Mouse (Mus musculus) lung, embryonic 16.5 days (tissue): ENCODE results near the gene Tulp3. TPM values are rescaled to one million over a fixed set of nuclear protein-coding genes. Genes with fewer than 3 reads are reported as not detected.
"Not testable (repeated sequence)": the region's sequence is repeated elsewhere in the genome, so short reads cannot be mapped to it uniquely, and the experiment has no call there.

Source experiments
- ATAC-seq: fragments of 200-750 bp; cut with Nextera tagmentation; 2 replicates; pipeline ENCODE4 v1.8.0; 2017; ENCODE audit warnings: low read depth, mild to moderate bottlenecking, moderate library complexity
- H3K27ac ChIP-seq: fragments of 300-500 bp; sonication (generic); 2 replicates; pipeline ENCODE4 v1.5.1; 2014; ENCODE audit warnings: mild to moderate bottlenecking, control low read depth, low read length
- H3K27me3 ChIP-seq: fragments of 300-500 bp; sonication (generic); 2 replicates; pipeline ENCODE4 v1.6.1; 2014; ENCODE audit warnings: low read depth, low read length, mixed read lengths; ENCODE audit not compliant: control insufficient read depth, insufficient read depth
- H3K36me3 ChIP-seq: fragments of 300-500 bp; sonication (generic); 2 replicates; pipeline ENCODE4 v1.6.1; 2014; ENCODE audit warnings: low read length; ENCODE audit not compliant: control insufficient read depth, insufficient read depth
- H3K4me1 ChIP-seq: fragments of 300-500 bp; sonication (generic); replicated peaks from 2 replicates; pipeline ENCODE4 v1.6.1; 2014; ENCODE audit warnings: low read length, mixed read lengths; ENCODE audit not compliant: control insufficient read depth, insufficient read depth
- H3K4me2 ChIP-seq: fragments of 300-500 bp; sonication (generic); 2 replicates; pipeline ENCODE4 v1.6.1; 2014; ENCODE audit warnings: low read depth, low read length, control low read depth
- H3K4me3 ChIP-seq: fragments of 300-500 bp; sonication (generic); 2 replicates; pipeline ENCODE4 v1.5.1; 2014; ENCODE audit warnings: mild to moderate bottlenecking, low read length, control low read depth
- H3K9ac ChIP-seq: fragments of 300-500 bp; sonication (generic); 2 replicates; pipeline ENCODE4 v1.6.1; 2014; ENCODE audit warnings: low read length, control low read depth
- H3K9me3 ChIP-seq: fragments of 300-500 bp; sonication (generic); 2 replicates; pipeline ENCODE4 v1.6.1; 2016; ENCODE audit warnings: low read length; ENCODE audit not compliant: control insufficient read depth
- WGBS: fragments of 180-500 bp; shearing (Covaris S2); extraction: QIAGEN DNeasy Blood & Tissue Kit; methylation state at CpG from one replicate; pipeline ENCODE4 v1.1.7; 2014; 5-methylcytosine and 5-hydroxymethylcytosine counted together
- polyA plus RNA-seq: library from polyadenylated mRNA; unstranded; fragments of >200 nt; fragmentation: Nextera tagmentation; extraction: Ambion mirVana; gene quantifications from 2 replicates; pipeline ENCODE4 v1.2.1, GENCODE M21; 2015

The Tulp3 gene
- polyA plus RNA-seq, 1 experiment from 2014 or later: 19.3 TPM

GRCm38 (mm10) chr6:128381254-128381653 is 25.6 kb upstream of the Tulp3 start:
- H3K4me3 ChIP-seq: no peak overlapping the region
- WGBS: 57% methylated on average over 3 of the region's 3 CpGs
- no peak for ATAC-seq

GRCm38 (mm10) chr6:128380594-128381167 is 25.0 kb upstream of the Tulp3 start:
- WGBS: 48% methylated on average over 1 of the region's 1 CpGs
- not testable (repeated sequence) for H3K4me3 ChIP-seq, ATAC-seq

More at GRCm38 (mm10) chr6:128381254-128381653, 25.6 kb upstream of the Tulp3 start:
- H3K9me3 ChIP-seq: no peaks in the 10 kb centered on the region
- H3K36me3 ChIP-seq: peaks cover 10% of the 10 kb centered on the region
- H3K27me3 ChIP-seq: no peaks in the 10 kb centered on the region
- H3K9ac ChIP-seq: no peak overlapping the region
- no peak overlapping the region for H3K4me2 ChIP-seq
- no peaks in the 10 kb centered on the region for H3K4me1 ChIP-seq
- no peak overlapping the region for H3K27ac ChIP-seq

DNA sequence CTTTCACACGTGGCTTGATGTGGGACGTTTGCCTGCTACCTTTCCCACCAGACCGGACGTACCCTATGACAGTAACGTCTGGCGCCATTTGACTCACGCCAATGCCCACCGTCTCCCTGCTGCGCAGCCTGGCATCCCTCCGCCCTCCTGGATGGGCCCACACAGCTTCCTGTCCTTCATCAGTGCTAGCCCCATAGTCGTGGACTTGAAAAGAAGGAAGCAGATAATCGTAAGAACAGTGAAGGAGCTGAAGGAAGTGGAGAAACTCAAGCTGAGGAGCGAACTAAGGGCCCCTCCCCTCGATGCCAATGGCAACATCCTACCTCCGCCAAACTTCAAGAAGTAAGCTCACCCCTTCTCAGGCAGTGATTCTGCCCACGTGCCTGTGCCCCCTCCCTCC is 24.0 kb upstream of the Tulp3 start:
- 81% methylated on average over 16 of the region's 16 CpGs for WGBS
- H3K27ac ChIP-seq: no peak overlapping the region
- no peak for ATAC-seq

More at GRCm38 (mm10) chr6:128380594-128381167, 25.0 kb upstream of the Tulp3 start:
- not testable (repeated sequence) for H3K4me1 ChIP-seq, H3K27me3 ChIP-seq, H3K27ac ChIP-seq, H3K4me2 ChIP-seq, H3K9me3 ChIP-seq, H3K9ac ChIP-seq
- peaks cover 10% of the 10 kb centered on the region for H3K36me3 ChIP-seq

DNA sequence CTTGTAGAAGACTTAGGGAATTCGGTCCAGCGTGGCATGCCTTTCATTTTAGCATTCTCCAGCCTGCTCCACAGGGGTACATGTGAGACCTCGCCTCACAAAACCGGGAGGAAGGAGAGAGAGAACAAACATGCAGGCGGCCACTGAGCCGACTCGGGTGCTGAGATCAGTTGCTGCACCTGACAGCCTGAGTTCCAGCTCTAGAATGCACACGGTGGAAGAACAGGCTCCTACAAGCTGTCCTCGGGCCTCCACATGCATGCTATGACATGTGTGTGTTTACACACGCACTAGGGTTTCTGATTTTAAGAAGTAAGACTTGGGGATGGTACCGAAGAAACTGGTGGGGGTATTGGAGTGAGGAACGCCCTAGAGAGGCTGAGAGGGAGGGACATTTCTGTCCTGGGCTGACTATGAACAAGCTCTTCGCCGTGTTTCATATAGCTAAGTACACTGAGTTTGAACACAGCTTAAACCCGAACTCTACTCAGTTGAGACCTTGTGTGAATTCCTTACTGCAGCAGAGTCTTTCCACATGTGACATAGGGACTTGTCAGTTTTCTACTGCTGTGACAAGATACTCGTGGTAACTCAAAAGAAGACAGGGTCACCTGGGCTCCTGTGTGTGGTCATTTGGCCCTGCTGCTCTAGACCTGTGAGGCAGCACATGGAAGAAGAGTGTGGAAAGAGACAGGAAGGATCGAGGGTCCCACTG is 20.9 kb upstream of the Tulp3 start:
- WGBS: 84% methylated on average over 17 of the region's 17 CpGs
- Histone ChIP-seq H3K9me3 (no peaks in the 10 kb centered on the region), H3K4me1 (no peaks in the 10 kb centered on the region), H3K36me3 (peaks cover 44% of the 10 kb centered on the region), H3K9ac (no peak overlapping the region), H3K27ac (no peak overlapping the region), H3K4me2 (no peak overlapping the region), H3K27me3 (no peaks in the 10 kb centered on the region), H3K4me3 (no peak overlapping the region)
- ATAC-seq: no peak

More for the DNA sequence above, 24.0 kb upstream of the Tulp3 start:
- no peak overlapping the region for H3K4me3 ChIP-seq
- H3K9ac ChIP-seq: no peak overlapping the region
- H3K4me2 ChIP-seq: no peak overlapping the region
- H3K27me3 ChIP-seq: no peaks in the 10 kb centered on the region
- H3K4me1 ChIP-seq: no peaks in the 10 kb centered on the region
- H3K9me3 ChIP-seq: no peaks in the 10 kb centered on the region
- H3K36me3 ChIP-seq: peaks cover 16% of the 10 kb centered on the region

DNA sequence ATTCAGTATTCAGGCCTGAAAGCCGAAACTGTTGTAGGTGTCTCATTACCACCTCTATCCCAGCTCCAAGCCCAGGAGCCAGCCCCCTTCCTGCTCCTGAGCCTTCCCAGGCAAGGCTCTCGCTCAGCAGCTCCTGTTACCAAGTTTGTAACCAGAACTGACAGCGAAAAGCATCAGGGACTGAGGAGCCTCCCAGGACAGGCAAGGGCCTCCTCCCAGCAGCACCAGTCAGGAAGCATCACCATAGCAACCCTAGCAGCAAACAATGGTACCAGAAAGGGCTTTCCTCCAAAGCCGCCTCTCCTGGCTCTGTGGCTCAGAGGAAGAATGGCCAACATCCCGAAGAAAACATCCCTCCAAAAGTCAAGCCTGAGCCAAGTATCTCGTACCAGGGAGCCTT is 19.5 kb upstream of the Tulp3 start, which contains the start of the genes Tex52 and Gm44596:
Gene Tex52, plus strand, starts transcription at position 265 of the 400 bp plus-strand sequence.
Gene Gm44596, plus strand, starts transcription at position 312 of the 400 bp plus-strand sequence.
- WGBS: 55% methylated on average over 6 of the region's 6 CpGs
- Histone ChIP-seq H3K9me3 (no peaks in the 10 kb centered on the region), H3K36me3 (peaks cover 57% of the 10 kb centered on the region), H3K27me3 (no peaks in the 10 kb centered on the region), H3K4me2 (no peak within 1 kb of the TSS), H3K27ac (no peak within 1 kb of the TSS), H3K4me3 (no peak within 1 kb of the TSS), H3K9ac (no peak within 1 kb of the TSS), H3K4me1 (no peaks in the 10 kb centered on the region)
- ATAC-seq: peak; percentile 57

DNA sequence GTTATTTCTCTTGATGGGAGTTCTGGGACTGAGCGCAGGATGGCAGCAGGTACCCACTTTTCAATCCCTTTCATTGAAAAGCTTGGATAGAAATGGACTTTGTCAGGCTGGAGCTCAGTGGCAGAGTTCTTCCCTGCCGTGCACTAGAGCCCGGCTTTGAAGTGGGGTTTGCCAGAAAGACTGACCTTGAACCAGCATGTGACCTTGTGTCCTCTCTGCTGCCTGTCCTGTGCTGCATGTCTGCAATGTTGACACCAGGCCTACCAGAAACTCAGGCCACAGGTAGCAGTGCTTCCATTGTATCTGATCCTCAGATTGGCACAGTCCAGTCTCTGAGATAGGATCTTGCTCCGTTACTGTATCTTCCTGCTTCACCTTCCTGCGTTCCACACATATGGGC is 14.4 kb upstream of the Tulp3 start:
- WGBS: 88% methylated on average over 5 of the region's 5 CpGs
- Histone ChIP-seq H3K4me1 (no peaks in the 10 kb centered on the region), H3K4me2 (no peak overlapping the region), H3K36me3 (peaks cover 71% of the 10 kb centered on the region), H3K9me3 (no peaks in the 10 kb centered on the region), H3K27me3 (no peaks in the 10 kb centered on the region), H3K4me3 (no peak overlapping the region), H3K9ac (no peak overlapping the region), H3K27ac (no peak overlapping the region)
- ATAC-seq: no peak

GRCm38 (mm10) chr6:128366466-128366865 is 10.8 kb upstream of the Tulp3 start:
- Histone ChIP-seq H3K9ac (no peak overlapping the region), H3K4me3 (no peak overlapping the region), H3K27ac (no peak overlapping the region), H3K4me2 (no peak overlapping the region), H3K9me3 (no peaks in the 10 kb centered on the region), H3K4me1 (peaks cover 8% of the 10 kb centered on the region), H3K36me3 (peaks cover 38% of the 10 kb centered on the region), H3K27me3 (no peaks in the 10 kb centered on the region)
- 82% methylated on average over 5 of the region's 5 CpGs for WGBS
- ATAC-seq: no peak

DNA sequence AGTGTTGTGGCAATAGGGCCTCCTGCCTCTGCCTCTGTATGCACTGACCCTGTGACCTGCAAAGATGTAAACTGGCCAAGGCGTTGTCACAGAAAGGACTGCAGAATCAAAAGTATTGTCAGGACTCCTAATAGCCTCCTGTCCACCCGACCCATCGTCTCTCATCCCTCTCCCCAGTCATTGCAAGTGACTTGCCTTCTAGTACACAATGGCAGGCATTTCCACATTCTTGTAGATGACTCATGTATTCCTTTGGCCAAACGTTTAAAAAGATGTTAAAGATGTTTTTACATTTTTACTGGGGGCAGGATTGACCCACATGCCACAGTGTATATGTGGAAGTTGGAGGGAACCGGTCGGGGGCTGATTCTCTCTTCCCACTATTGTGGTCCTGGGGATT is 9.1 kb upstream of the Tulp3 start:
- Histone ChIP-seq H3K36me3 (peaks cover 22% of the 10 kb centered on the region), H3K9ac (no peak overlapping the region), H3K9me3 (no peaks in the 10 kb centered on the region), H3K4me3 (no peak overlapping the region), H3K4me1 (peaks cover 16% of the 10 kb centered on the region), H3K4me2 (no peak overlapping the region), H3K27ac (no peak overlapping the region), H3K27me3 (no peaks in the 10 kb centered on the region)
- no peak for ATAC-seq
- WGBS: 65% methylated on average over 6 of the region's 6 CpGs

DNA sequence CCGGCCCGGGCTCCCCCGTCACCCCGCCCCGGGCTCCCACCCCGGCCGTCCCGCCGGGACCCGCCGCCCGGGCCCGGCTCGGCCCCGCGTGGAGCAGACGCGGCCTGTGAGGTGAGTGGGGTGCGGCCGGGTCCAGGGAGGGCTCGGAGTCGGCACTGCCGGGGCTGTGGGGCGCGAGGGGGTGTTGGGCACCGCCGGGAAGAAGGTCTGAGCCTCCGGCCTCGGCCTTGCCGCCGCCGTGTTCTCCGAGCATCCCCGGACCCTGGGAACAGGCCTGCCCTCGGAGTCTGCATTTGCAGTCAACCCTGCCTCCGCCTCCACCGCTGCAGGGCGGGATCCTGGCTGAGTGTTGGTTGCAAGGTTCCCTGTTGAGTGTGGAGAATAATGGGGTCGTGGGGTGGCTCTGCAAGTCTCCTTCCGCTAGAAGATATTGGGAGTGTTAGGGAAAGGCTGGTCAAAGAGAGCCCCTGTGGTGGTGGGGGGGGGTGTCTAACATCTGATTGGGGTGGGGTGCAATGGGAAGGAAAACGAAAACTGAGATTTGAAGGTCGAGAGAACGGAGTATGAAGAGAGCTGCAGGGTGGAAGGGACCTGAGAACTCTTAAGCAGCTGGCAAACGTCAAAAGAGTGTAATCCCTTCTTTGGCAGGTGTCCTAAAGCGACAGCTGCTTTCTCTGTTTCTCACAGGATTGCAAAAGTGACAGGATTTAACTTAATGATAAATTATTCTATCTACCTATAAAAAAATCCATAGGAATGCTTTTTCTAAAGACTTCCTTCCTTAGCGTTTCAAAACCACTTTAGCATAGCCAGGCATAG is 7.6 kb upstream of the Tulp3 start:
- Histone ChIP-seq H3K27ac (peak overlapping the region; percentile 97), H3K4me3 (peak overlapping the region; percentile 87), H3K9ac (peak overlapping the region; percentile 89), H3K4me2 (peak overlapping the region; percentile 78), H3K9me3 (no peaks in the 10 kb centered on the region), H3K36me3 (peaks cover 20% of the 10 kb centered on the region), H3K4me1 (peaks cover 16% of the 10 kb centered on the region), H3K27me3 (no peaks in the 10 kb centered on the region)
- ATAC-seq: peak; percentile 6
- 2% methylated on average over 44 of the region's 46 CpGs for WGBS
